Mouse (Mus musculus): Measurements from ENCODE around the gene Pear1. TPM values are rescaled to one million over a fixed set of nuclear protein-coding genes. Genes with fewer than 3 reads are reported as not detected.

Gene Pear1
- polyA plus RNA-seq, 1 experiment from 2014 or later: 28.4 TPM

- Histone ChIP-seq H3K9ac (ENCODE audit: low read length) (no peak overlapping the region), H3K27ac (ENCODE audit: low read depth) (no peak overlapping the region), H3K4me2 (ENCODE audit: low read length) (no peak overlapping the region), H3K36me3 (ENCODE audit: control insufficient read depth, insufficient read depth, low read length) (peaks cover 20% of the 10 kb centered on the region), H3K4me1 (replicated peaks; ENCODE audit: control insufficient read depth, insufficient read depth, low read length) (peaks cover 20% of the 10 kb centered on the region), H3K4me3 (ENCODE audit: low read depth, low read length) (no peak overlapping the region), H3K27me3 (replicated peaks; ENCODE audit: control insufficient read depth, insufficient read depth, low read length) (no peaks in the 10 kb centered on the region), H3K9me3 (ENCODE audit: control insufficient read depth, low read length) (no peaks in the 10 kb centered on the region)
- ATAC-seq (replicated peaks; ENCODE audit: low FRiP score, low TSS enrichment, low read depth) (no peak), DNase-seq (ENCODE audit: low spot score) (no peak)
- WGBS: 68% methylated on average over 3 of the region's 3 CpGs
These were observed 82.1 kb downstream of the Pear1 start for GRCm38 (mm10) chr3:87742013-87742412.

- no peak overlapping the region for H3K27ac ChIP-seq (ENCODE audit: low read depth)
- peaks cover 51% of the 10 kb centered on the region for H3K36me3 ChIP-seq (ENCODE audit: control insufficient read depth, insufficient read depth, low read length)
- no peaks in the 10 kb centered on the region for H3K27me3 ChIP-seq (replicated peaks; ENCODE audit: control insufficient read depth, insufficient read depth, low read length)
- H3K4me1 ChIP-seq (replicated peaks; ENCODE audit: control insufficient read depth, insufficient read depth, low read length): no peaks in the 10 kb centered on the region
- WGBS: 83% methylated on average over 5 of the region's 5 CpGs
- no peak for DNase-seq (ENCODE audit: low spot score)
- no peaks in the 10 kb centered on the region for H3K9me3 ChIP-seq (ENCODE audit: control insufficient read depth, low read length)
- no peak overlapping the region for H3K4me2 ChIP-seq (ENCODE audit: low read length)
- H3K9ac ChIP-seq (ENCODE audit: low read length): no peak overlapping the region
- no peak for ATAC-seq (replicated peaks; ENCODE audit: low FRiP score, low TSS enrichment, low read depth)
- no peak overlapping the region for H3K4me3 ChIP-seq (ENCODE audit: low read depth, low read length)
These were observed 85.2 kb downstream of the Pear1 start for GRCm38 (mm10) chr3:87738906-87739305.

GRCm38 (mm10) chr3:87735335-87735734, 88.8 kb downstream of the Pear1 start:
- WGBS: 68% methylated on average over 9 of the region's 9 CpGs
- H3K36me3 ChIP-seq (ENCODE audit: control insufficient read depth, insufficient read depth, low read length): peaks cover 85% of the 10 kb centered on the region
- no peak overlapping the region for H3K27ac ChIP-seq (ENCODE audit: low read depth)
- no peak overlapping the region for H3K4me2 ChIP-seq (ENCODE audit: low read length)
- no peak overlapping the region for H3K9ac ChIP-seq (ENCODE audit: low read length)
- DNase-seq (ENCODE audit: low spot score) (no peak), ATAC-seq (replicated peaks; ENCODE audit: low FRiP score, low TSS enrichment, low read depth) (no peak)
- no peak overlapping the region for H3K4me3 ChIP-seq (ENCODE audit: low read depth, low read length)
- no peaks in the 10 kb centered on the region for H3K27me3 ChIP-seq (replicated peaks; ENCODE audit: control insufficient read depth, insufficient read depth, low read length)
- no peaks in the 10 kb centered on the region for H3K9me3 ChIP-seq (ENCODE audit: control insufficient read depth, low read length)
- no peaks in the 10 kb centered on the region for H3K4me1 ChIP-seq (replicated peaks; ENCODE audit: control insufficient read depth, insufficient read depth, low read length)

GRCm38 (mm10) chr3:87733984-87734761, 89.9 kb downstream of the Pear1 start:
- Histone ChIP-seq H3K9me3 (ENCODE audit: control insufficient read depth, low read length) (no peaks in the 10 kb centered on the region), H3K9ac (ENCODE audit: low read length) (no peak overlapping the region), H3K4me2 (ENCODE audit: low read length) (no peak overlapping the region), H3K36me3 (ENCODE audit: control insufficient read depth, insufficient read depth, low read length) (peaks cover 92% of the 10 kb centered on the region), H3K27me3 (replicated peaks; ENCODE audit: control insufficient read depth, insufficient read depth, low read length) (no peaks in the 10 kb centered on the region), H3K4me3 (ENCODE audit: low read depth, low read length) (no peak overlapping the region), H3K27ac (ENCODE audit: low read depth) (no peak overlapping the region), H3K4me1 (replicated peaks; ENCODE audit: control insufficient read depth, insufficient read depth, low read length) (no peaks in the 10 kb centered on the region)
- DNase-seq (ENCODE audit: low spot score) (no peak), ATAC-seq (replicated peaks; ENCODE audit: low FRiP score, low TSS enrichment, low read depth) (no peak)
- 86% methylated on average over 11 of the region's 11 CpGs for WGBS

- WGBS: 75% methylated on average over 4 of the region's 4 CpGs
- Histone ChIP-seq H3K9me3 (ENCODE audit: control insufficient read depth, low read length) (no peaks in the 10 kb centered on the region), H3K27ac (ENCODE audit: low read depth) (no peak overlapping the region), H3K36me3 (ENCODE audit: control insufficient read depth, insufficient read depth, low read length) (peaks cover 94% of the 10 kb centered on the region), H3K4me1 (replicated peaks; ENCODE audit: control insufficient read depth, insufficient read depth, low read length) (no peaks in the 10 kb centered on the region), H3K9ac (ENCODE audit: low read length) (no peak overlapping the region), H3K27me3 (replicated peaks; ENCODE audit: control insufficient read depth, insufficient read depth, low read length) (no peaks in the 10 kb centered on the region), H3K4me3 (ENCODE audit: low read depth, low read length) (no peak overlapping the region), H3K4me2 (ENCODE audit: low read length) (no peak overlapping the region)
- ATAC-seq (replicated peaks; ENCODE audit: low FRiP score, low TSS enrichment, low read depth): no peak
- DNase-seq (ENCODE audit: low spot score): no peak
These were observed 91.0 kb downstream of the Pear1 start for GRCm38 (mm10) chr3:87733098-87733497.

GRCm38 (mm10) chr3:87728696-87729095, 95.4 kb downstream of the Pear1 start:
- Histone ChIP-seq H3K27me3 (replicated peaks; ENCODE audit: control insufficient read depth, insufficient read depth, low read length) (no peaks in the 10 kb centered on the region), H3K36me3 (ENCODE audit: control insufficient read depth, insufficient read depth, low read length) (peaks cover 91% of the 10 kb centered on the region), H3K4me2 (ENCODE audit: low read length) (no peak overlapping the region), H3K4me1 (replicated peaks; ENCODE audit: control insufficient read depth, insufficient read depth, low read length) (no peaks in the 10 kb centered on the region; the same call in 1 of the 2 replicates), H3K9me3 (ENCODE audit: control insufficient read depth, low read length) (no peaks in the 10 kb centered on the region), H3K9ac (ENCODE audit: low read length) (no peak overlapping the region), H3K27ac (ENCODE audit: low read depth) (no peak overlapping the region), H3K4me3 (ENCODE audit: low read depth, low read length) (no peak overlapping the region)
- no peak for DNase-seq (ENCODE audit: low spot score)
- ATAC-seq (replicated peaks; ENCODE audit: low FRiP score, low TSS enrichment, low read depth): no peak
- WGBS: 88% methylated on average over 6 of the region's 6 CpGs

- WGBS: 95% methylated on average over 7 of the region's 7 CpGs
- peaks cover 88% of the 10 kb centered on the region for H3K36me3 ChIP-seq (ENCODE audit: control insufficient read depth, insufficient read depth, low read length)
These were observed 97.9 kb downstream of the Pear1 start for GRCm38 (mm10) chr3:87726191-87726590.

GRCm38 (mm10) chr3:87725396-87726160, 98.5 kb downstream of the Pear1 start:
- Histone ChIP-seq H3K4me3 (ENCODE audit: low read depth, low read length) (no peak overlapping the region), H3K27ac (ENCODE audit: low read depth) (no peak overlapping the region), H3K36me3 (ENCODE audit: control insufficient read depth, insufficient read depth, low read length) (peaks cover 89% of the 10 kb centered on the region), H3K4me2 (ENCODE audit: low read length) (no peak overlapping the region), H3K9me3 (ENCODE audit: control insufficient read depth, low read length) (no peaks in the 10 kb centered on the region), H3K9ac (ENCODE audit: low read length) (no peak overlapping the region), H3K4me1 (replicated peaks; ENCODE audit: control insufficient read depth, insufficient read depth, low read length) (no peaks in the 10 kb centered on the region; the same call in 1 of the 2 replicates), H3K27me3 (replicated peaks; ENCODE audit: control insufficient read depth, insufficient read depth, low read length) (no peaks in the 10 kb centered on the region)
- no peak for DNase-seq (ENCODE audit: low spot score)
- 96% methylated on average over 16 of the region's 16 CpGs for WGBS
- no peak for ATAC-seq (replicated peaks; ENCODE audit: low FRiP score, low TSS enrichment, low read depth)

More at GRCm38 (mm10) chr3:87726191-87726590, 97.9 kb downstream of the Pear1 start:
- Histone ChIP-seq H3K27ac (ENCODE audit: low read depth) (no peak overlapping the region), H3K4me1 (replicated peaks; ENCODE audit: control insufficient read depth, insufficient read depth, low read length) (no peaks in the 10 kb centered on the region; the same call in 1 of the 2 replicates), H3K9ac (ENCODE audit: low read length) (no peak overlapping the region), H3K4me2 (ENCODE audit: low read length) (no peak overlapping the region), H3K4me3 (ENCODE audit: low read depth, low read length) (no peak overlapping the region), H3K27me3 (replicated peaks; ENCODE audit: control insufficient read depth, insufficient read depth, low read length) (no peaks in the 10 kb centered on the region), H3K9me3 (ENCODE audit: control insufficient read depth, low read length) (no peaks in the 10 kb centered on the region)
- no peak for DNase-seq (ENCODE audit: low spot score)
- ATAC-seq (replicated peaks; ENCODE audit: low FRiP score, low TSS enrichment, low read depth): no peak

Data from intestine, embryonic 14.5 days (tissue).